Mouse (Mus musculus) layer of hippocampus, adult 8-10 months (tissue): ENCODE data around the gene Papolb. TPM values are rescaled to one million over a fixed set of nuclear protein-coding genes. Genes with fewer than 3 reads are reported as not detected.

Source experiments
- total RNA-seq, 4 experiments: library from RNA; stranded (reverse); gene quantifications; 2 replicates each; pipeline ENCODE4 v1.2.4; 2022

Gene Papolb
- total RNA-seq, 4 experiments from 2014 or later, result 0.55 to 0.87 (median 0.66) TPM

Other genes with a start within 250 kb of the Papolb start
- 10 to 100 TPM; 45.5 to 49.7 (median 48.7) TPM for gene Foxk1, start 128.6 kb downstream of the Papolb start, total RNA-seq
- gene Ap5z1, start 66.1 kb downstream of the Papolb start, total RNA-seq, result 10 to 100 TPM; 22.8 to 30.2 (median 26.2) TPM
- gene Radil, start 21.0 kb upstream of the Papolb start, total RNA-seq, result 10 to 100 TPM; 12.2 to 18.1 (median 13.7) TPM
- gene Mmd2, start 78.7 kb upstream of the Papolb start, total RNA-seq, result 100 to 1,000 TPM; 134 to 158 (median 153) TPM
- gene Wipi2, start 97.6 kb upstream of the Papolb start, total RNA-seq, result 100 to 1,000 TPM in 1 of 4 experiments, 10 to 100 TPM in 3; 87.7 to 101 (median 92.7) TPM
- 10 to 100 TPM; 35.4 to 39.1 (median 37.8) TPM for gene Slc29a4, start 162.4 kb upstream of the Papolb start, total RNA-seq